Comparison of ENCODE assay signal across 13 mouse cellular contexts in the genomic region with DNA sequence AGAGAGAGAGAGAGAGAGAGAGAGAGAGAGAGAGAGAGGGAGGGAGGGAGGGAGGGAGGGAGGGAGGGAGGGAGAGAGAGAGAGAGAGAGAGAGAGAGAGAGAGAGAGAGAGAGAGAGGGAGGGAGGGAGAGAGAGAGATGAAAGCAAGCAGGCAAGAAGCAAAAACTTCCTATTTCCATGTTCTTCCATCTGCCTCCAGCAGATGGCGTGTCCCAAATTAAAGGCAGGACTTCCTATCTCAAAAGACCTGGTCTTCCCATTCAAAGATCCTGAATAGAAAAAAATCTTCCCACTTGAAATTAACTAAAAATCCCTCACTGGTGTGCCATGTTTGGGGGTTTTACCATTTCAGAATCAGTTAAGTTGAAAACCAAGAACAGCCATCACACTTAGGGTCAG. TPM values are rescaled to one million over a fixed set of nuclear protein-coding genes. Genes with fewer than 3 reads are reported as not detected.
A peak's percentile ranks its signal among the peaks of the same experiment; 100 is the strongest.
DNase-seq lines count a peak whose midpoint lies in the region; ATAC-seq and TF ChIP-seq lines count a peak whose summit lies in the region.
"Not testable (repeated sequence)": the region's sequence is repeated elsewhere in the genome, so short reads cannot be mapped to it uniquely, and the experiment has no call there.
"Had no signal": no experiment of that assay in that cellular context is flagged by ENCODE, and none has a peak within 500 bp of the region (broad histone marks: within the 10 kb centered on the region; RNA-seq: fewer than 3 reads in every experiment).

No protein-coding gene starts in this region.

- peak; percentile 52 for DNase-seq in 416B (ENCODE audit: low read depth)
- peak; percentile 20 to 71 for DNase-seq in adrenal gland, adult (ENCODE audit: inconsistent age in 2 of 2, low spot score in 1 of 2)
- DNase-seq in cerebellum, adult 9-11 months = peak; percentile 5
- peak; percentile 57 for DNase-seq in induced T-regulatory cell, adult 2 months (ENCODE audit: low read depth)
- peak; percentile 17 for DNase-seq in layer of hippocampus, adult 9-11 months
- DNase-seq in lung, postnatal 0 days (ENCODE audit: low spot score) = peak; percentile 53
- peak; percentile 12 for DNase-seq in right cerebral cortex, postnatal 14 days

- H3K27me3 ChIP-seq in lung, postnatal 0 days (replicated peaks; ENCODE audit: insufficient read depth, low read length) = not testable (repeated sequence)

- not testable (repeated sequence) for H3K9me3 ChIP-seq in lung, postnatal 0 days (ENCODE audit: low read length)

- not testable (repeated sequence) for H3K9ac ChIP-seq in lung, postnatal 0 days (replicated peaks; ENCODE audit: low read depth)

- peak; percentile 89 for ATAC-seq in frontal cortex, adult (ENCODE audit: low TSS enrichment)
- ATAC-seq in lung, postnatal 0 days = not testable (repeated sequence)

- H3K4me1 ChIP-seq in lung, postnatal 0 days (ENCODE audit: insufficient read depth, low read depth, low read length) = not testable (repeated sequence)

- WGBS in lung, postnatal 0 days = 4% methylated on average over 1 of the region's 1 CpGs

- not testable (repeated sequence) for H3K36me3 ChIP-seq in lung, postnatal 0 days (ENCODE audit: insufficient read depth, low read length)

- TF ChIP-seq EP300 in lung, postnatal 0 days (IDR thresholded peaks at IDR 0.05) = not testable (repeated sequence)

- H3K4me3 ChIP-seq in lung, postnatal 0 days (ENCODE audit: low read depth, low read length) = not testable (repeated sequence)

- H3K27ac ChIP-seq in lung, postnatal 0 days (ENCODE audit: low read length) = not testable (repeated sequence)

- TF ChIP-seq CTCF in lung, postnatal 0 days (IDR thresholded peaks at IDR 0.05) = peak; percentile 67

- H3K4me2 ChIP-seq in lung, postnatal 0 days (replicated peaks; ENCODE audit: low read depth, low read length) = not testable (repeated sequence)

RNA-seq across cellular contexts. Expression of gene Vmn1r39, which starts 30.2 kb away (rescaled TPM):
- polyA plus RNA-seq in lung, postnatal 0 days (2015; fragmentation: Nextera tagmentation; extraction: Ambion mirVana) = not detected in 2 replicates
- polyA plus RNA-seq: C2C12; forebrain, embryonic 15.5 days; heart, embryonic 14.5 days; macrophage; neural tube, embryonic 13.5 days had no signal

RNA-seq across cellular contexts. Expression of gene Gng12, which starts 55.6 kb away (rescaled TPM):
- 77.1 and 82.5 TPM in 2 replicates for polyA plus RNA-seq in lung, postnatal 0 days (2015; fragmentation: Nextera tagmentation; extraction: Ambion mirVana)

RNA-seq across cellular contexts. Expression of gene Vmn1r38, which starts 58.2 kb away (rescaled TPM):
- not detected in 2 replicates for polyA plus RNA-seq in lung, postnatal 0 days (2015; fragmentation: Nextera tagmentation; extraction: Ambion mirVana)
- polyA plus RNA-seq: C2C12; forebrain, embryonic 15.5 days; heart, embryonic 14.5 days; macrophage; neural tube, embryonic 13.5 days had no signal

Comparison
In these comparisons a context has a peak if more than half of its experiments do, and no peak if none do; other contexts are left out.
1. DNase-seq: peak in every context shown above with its lines; median percentile 57 in induced T-regulatory cell, adult 2 months; 53 in lung, postnatal 0 days; 52 in 416B; 46 in adrenal gland, adult; 17 in layer of hippocampus, adult 9-11 months; 12 in right cerebral cortex, postnatal 14 days; 5 in cerebellum, adult 9-11 months.